Comparison of ENCODE assay signal across 9 mouse cellular contexts in the genomic region with DNA sequence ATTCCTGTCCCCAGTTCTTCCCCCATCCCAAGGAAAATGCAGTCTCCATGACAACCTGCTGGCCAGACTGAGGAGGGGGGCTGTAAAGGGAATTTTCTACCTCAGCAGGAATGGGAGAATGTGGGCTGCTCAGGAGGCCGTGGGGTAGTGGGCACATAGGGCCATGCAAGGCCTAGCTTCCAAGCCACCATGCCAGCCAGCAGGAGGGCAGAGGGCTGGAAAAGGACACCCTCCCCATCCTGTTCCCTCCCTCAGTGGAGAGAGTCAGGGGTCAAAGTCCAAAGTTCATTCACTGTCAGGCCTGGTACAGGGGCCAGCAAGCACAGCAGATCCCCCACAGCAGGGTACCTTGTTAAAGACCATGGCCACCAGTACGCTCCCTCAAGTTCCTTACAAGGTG. TPM values are rescaled to one million over a fixed set of nuclear protein-coding genes. Genes with fewer than 3 reads are reported as not detected.
DNase-seq lines count a peak whose midpoint lies in the region; ATAC-seq lines count a peak whose summit lies in the region.
"Had no signal": no experiment of that assay in that cellular context is flagged by ENCODE, and none has a peak within 500 bp of the region (broad histone marks: within the 10 kb centered on the region; RNA-seq: fewer than 3 reads in every experiment).

Gene Aspdh, plus strand, starts transcription at position 281 of the 400 bp plus-strand sequence.

- no peak for ATAC-seq in megakaryocyte progenitor cell, adult 5-6 weeks (replicated peaks; ENCODE audit: poor library complexity)

- DNase-seq in frontal cortex, adult 2 months (ENCODE audit: extremely low spot score in 1 of 2, low spot score in 1 of 2): no peak
- no peak for DNase-seq in frontal cortex, postnatal 36 days (ENCODE audit: low spot score in 2 of 2)
- DNase-seq in thymus, postnatal 4 days: peak; percentile 4
- no peak for DNase-seq in thymus, postnatal 14 days
- no peak for DNase-seq in left cerebral cortex, postnatal 4 days
- no peak for DNase-seq in adrenal gland, adult 18-20 months (ENCODE audit: low spot score in 2 of 2)
- DNase-seq in natural killer cell, adult 2 months (ENCODE audit: low spot score in 2 of 2): no peak

- intact Hi-C loops in left cerebral cortex, postnatal 4 days (cut with DNase I): no loop called here

RNA-seq across cellular contexts. Expression of gene Aspdh, which starts in this region (rescaled TPM):
- polyA plus RNA-seq in frontal cortex, adult 2 months (2012; rRNA removed): 12.2 and 14.4 TPM in 2 replicates
- 10 to 100 TPM; 20.5 to 24.5 TPM for total RNA-seq in left cerebral cortex, postnatal 4 days (2021)
- not detected in 2 replicates for total RNA-seq in megakaryocyte progenitor cell, adult 5-6 weeks (2015)
- total RNA-seq in megakaryocyte progenitor cell, adult 5-6 weeks (2017): not detected in 2 replicates
- not detected for total RNA-seq in adrenal gland, adult 18-20 months (2021)
- polyA plus RNA-seq: myocyte had no signal

Comparison
In these comparisons a context has a peak if more than half of its experiments do, and no peak if none do; other contexts are left out.
1. RNA of gene Aspdh (total RNA-seq): 20.5 to 24.5 TPM in left cerebral cortex, postnatal 4 days; not detected in adrenal gland, adult 18-20 months and not detected in megakaryocyte progenitor cell, adult 5-6 weeks; every median in the first group is over 10 times any median in the second.